Mouse (Mus musculus): Measurements from ENCODE around the gene Dennd4a. TPM values are rescaled to one million over a fixed set of nuclear protein-coding genes. Genes with fewer than 3 reads are reported as not detected.

Gene Dennd4a
- polyA plus RNA-seq, 1 experiment from 2014 or later: 5.2 TPM

DNA sequence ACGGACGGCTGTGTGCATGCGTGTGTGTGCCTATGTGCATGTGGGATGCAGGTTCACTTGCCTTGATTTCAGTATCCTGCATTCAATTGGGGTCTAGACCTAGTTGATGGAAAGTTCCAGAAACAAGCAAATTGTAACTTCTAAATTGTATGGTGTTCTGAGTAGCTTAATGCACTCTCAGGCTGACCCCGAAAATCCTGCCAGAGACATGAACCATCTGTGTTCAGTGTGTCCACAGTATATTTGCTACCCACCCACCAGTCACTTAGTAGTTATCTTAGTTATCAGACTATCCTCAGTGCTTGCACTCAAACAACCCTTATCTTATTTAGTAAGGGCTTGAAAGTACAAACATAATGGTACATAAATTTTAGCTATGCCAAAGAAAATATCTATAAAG is 130.5 kb downstream of the Dennd4a start:
- no peak overlapping the region for H3K27ac ChIP-seq (ENCODE audit: low read length)
- no peaks in the 10 kb centered on the region for H3K27me3 ChIP-seq (ENCODE audit: insufficient read depth, low read length)
- ATAC-seq (ENCODE audit: low FRiP score, low TSS enrichment): no peak
- H3K36me3 ChIP-seq (ENCODE audit: insufficient read depth, low read length): no peaks in the 10 kb centered on the region
- H3K9ac ChIP-seq (replicated peaks; ENCODE audit: low read length): no peak overlapping the region
- no peak overlapping the region for H3K4me2 ChIP-seq (replicated peaks; ENCODE audit: low read depth, low read length)
- no peak overlapping the region for H3K4me3 ChIP-seq (ENCODE audit: low read length)
- no peaks in the 10 kb centered on the region for H3K9me3 ChIP-seq (ENCODE audit: low read length)
- 79% methylated on average over 4 of the region's 4 CpGs for WGBS
- peaks cover 16% of the 10 kb centered on the region for H3K4me1 ChIP-seq (ENCODE audit: insufficient read depth, low read length)

DNA sequence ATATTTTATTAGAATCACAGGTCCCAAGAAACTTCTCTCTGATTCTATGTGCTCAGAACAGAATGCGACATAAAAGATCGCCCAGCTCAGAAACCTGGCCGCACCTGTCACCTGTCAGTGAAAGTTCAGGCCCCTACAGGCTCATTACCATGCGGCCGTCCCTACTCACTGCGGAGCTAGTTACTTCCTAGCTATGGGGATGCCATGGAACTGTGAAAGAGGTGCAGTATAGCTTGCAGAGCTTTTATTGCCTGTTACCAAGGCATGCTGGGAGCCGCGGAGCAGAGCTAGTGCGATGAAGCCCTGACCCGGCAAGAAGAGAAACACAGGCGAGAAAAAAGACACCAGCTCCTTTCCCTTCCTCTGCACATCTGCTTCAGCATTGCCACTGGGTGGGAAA is 132.9 kb downstream of the Dennd4a start:
- peaks cover 16% of the 10 kb centered on the region for H3K4me1 ChIP-seq (ENCODE audit: insufficient read depth, low read length)
- H3K27ac ChIP-seq (ENCODE audit: low read length): no peak overlapping the region
- H3K9me3 ChIP-seq (ENCODE audit: low read length): no peaks in the 10 kb centered on the region
- H3K36me3 ChIP-seq (ENCODE audit: insufficient read depth, low read length): no peaks in the 10 kb centered on the region
- no peak overlapping the region for H3K9ac ChIP-seq (replicated peaks; ENCODE audit: low read length)
- 0 out of 2 replicates have a peak, but pooled peaks have one; percentile 55 for ATAC-seq (ENCODE audit: low FRiP score, low TSS enrichment)
- no peak overlapping the region for H3K4me3 ChIP-seq (ENCODE audit: low read length)
- 9% methylated on average over 11 of the region's 11 CpGs for WGBS
- H3K27me3 ChIP-seq (ENCODE audit: insufficient read depth, low read length): no peaks in the 10 kb centered on the region
- H3K4me2 ChIP-seq (replicated peaks; ENCODE audit: low read depth, low read length): peak overlapping the region; percentile 34

DNA sequence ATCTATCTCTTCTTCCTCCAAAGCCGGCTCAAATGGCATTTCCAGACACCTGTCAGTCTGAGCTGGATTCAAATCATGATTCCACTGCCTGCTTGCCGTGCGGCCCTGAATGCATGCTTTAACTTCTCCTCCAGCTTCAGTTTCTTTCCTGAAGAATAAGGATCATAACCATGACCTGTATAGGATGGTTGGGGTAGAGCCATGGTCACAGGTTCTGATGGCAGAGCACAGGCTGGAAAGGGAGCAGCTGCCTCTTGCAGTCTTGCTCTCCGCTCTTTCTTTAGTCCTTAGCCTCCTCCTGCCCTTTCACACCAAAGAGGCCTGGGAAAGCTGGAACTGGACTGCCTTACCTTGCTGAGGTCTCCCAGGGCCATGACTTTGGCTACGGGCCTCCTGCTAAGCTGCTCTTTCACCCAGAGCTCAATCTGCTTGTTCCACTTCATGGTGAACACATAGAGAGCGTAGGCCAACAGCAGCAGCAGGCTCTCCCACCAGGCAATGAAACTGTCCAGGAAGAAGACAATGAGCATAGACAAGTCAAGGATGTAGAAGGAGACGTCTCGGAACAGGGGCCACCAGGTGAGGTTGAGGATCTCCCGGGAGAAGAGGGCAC is 136.4 kb downstream of the Dennd4a start:
- no peak for ATAC-seq (ENCODE audit: low FRiP score, low TSS enrichment)
- Histone ChIP-seq H3K9ac (replicated peaks; ENCODE audit: low read length) (no peak overlapping the region), H3K4me3 (ENCODE audit: low read length) (no peak overlapping the region), H3K27ac (ENCODE audit: low read length) (no peak overlapping the region), H3K36me3 (ENCODE audit: insufficient read depth, low read length) (no peaks in the 10 kb centered on the region), H3K27me3 (ENCODE audit: insufficient read depth, low read length) (peaks cover 9% of the 10 kb centered on the region; the same call in 1 of the 2 replicates), H3K4me1 (ENCODE audit: insufficient read depth, low read length) (peaks cover 11% of the 10 kb centered on the region; the same call in 1 of the 2 replicates), H3K4me2 (replicated peaks; ENCODE audit: low read depth, low read length) (no peak overlapping the region), H3K9me3 (ENCODE audit: low read length) (no peaks in the 10 kb centered on the region)
- WGBS: 86% methylated on average over 9 of the region's 9 CpGs

DNA sequence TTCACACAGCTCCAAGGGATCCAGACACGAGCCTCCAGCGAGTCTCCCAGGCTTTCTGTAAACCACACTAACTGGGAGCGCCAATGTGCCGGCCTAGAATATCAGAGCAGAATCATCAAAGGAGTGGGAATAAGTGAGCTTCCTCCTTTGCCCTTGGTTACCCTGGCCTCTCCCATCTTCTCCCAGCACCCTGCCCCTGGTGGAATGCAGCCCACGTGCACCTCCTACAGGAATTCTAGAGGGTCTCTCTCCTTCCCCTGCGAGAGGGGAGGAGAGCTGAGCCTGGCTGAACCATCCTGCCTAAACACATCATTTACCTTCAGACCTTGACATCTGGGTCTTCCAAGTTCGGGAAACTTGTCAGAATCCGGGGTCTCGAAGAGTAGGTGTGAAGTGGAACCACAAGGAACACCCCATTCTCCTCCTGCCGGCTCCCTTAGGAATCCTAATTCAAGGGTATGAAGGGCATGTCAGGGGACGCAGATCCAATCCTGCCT is 140.1 kb downstream of the Dennd4a start, which contains the start of gene Slc24a1:
Gene Slc24a1 (minus strand): TSS at position 447 of the 497 bp plus-strand sequence.
- H3K4me3 ChIP-seq (ENCODE audit: low read length): no peak within 1 kb of the TSS
- H3K36me3 ChIP-seq (ENCODE audit: insufficient read depth, low read length): no peaks in the 10 kb centered on the region
- H3K4me1 ChIP-seq (ENCODE audit: insufficient read depth, low read length): no peaks in the 10 kb centered on the region
- no peak within 1 kb of the TSS for H3K9ac ChIP-seq (replicated peaks; ENCODE audit: low read length)
- no peaks in the 10 kb centered on the region for H3K9me3 ChIP-seq (ENCODE audit: low read length)
- ATAC-seq (ENCODE audit: low FRiP score, low TSS enrichment): no peak
- H3K4me2 ChIP-seq (replicated peaks; ENCODE audit: low read depth, low read length): no peak within 1 kb of the TSS
- WGBS: 31% methylated on average over 11 of the region's 11 CpGs
- H3K27ac ChIP-seq (ENCODE audit: low read length): no peak within 1 kb of the TSS
- H3K27me3 ChIP-seq (ENCODE audit: insufficient read depth, low read length): peaks cover 16% of the 10 kb centered on the region; the same call in 1 of the 2 replicates

DNA sequence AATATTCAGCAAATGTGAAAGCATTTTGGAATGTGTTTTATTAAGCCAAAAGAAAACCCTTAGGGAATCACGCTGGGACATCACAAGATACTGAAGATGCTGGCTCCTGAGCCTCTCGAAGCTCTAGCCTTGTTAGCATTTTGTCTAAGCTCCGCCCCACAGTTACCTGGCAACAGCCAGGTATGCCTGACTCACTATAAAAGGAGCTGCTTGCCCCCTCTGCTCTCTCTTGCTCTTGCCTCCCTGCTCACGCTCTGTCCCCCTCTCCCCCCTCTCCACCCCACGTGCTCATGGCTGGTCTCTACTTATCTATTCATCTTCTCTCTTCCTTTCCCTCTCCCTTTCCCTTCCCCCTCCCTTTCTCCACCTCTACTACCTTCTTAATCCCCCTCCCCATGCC is 140.9 kb downstream of the Dennd4a start:
- Histone ChIP-seq H3K4me1 (ENCODE audit: insufficient read depth, low read length) (no peaks in the 10 kb centered on the region), H3K27ac (ENCODE audit: low read length) (no peak overlapping the region), H3K4me2 (replicated peaks; ENCODE audit: low read depth, low read length) (no peak overlapping the region), H3K36me3 (ENCODE audit: insufficient read depth, low read length) (no peaks in the 10 kb centered on the region), H3K9me3 (ENCODE audit: low read length) (no peaks in the 10 kb centered on the region), H3K4me3 (ENCODE audit: low read length) (no peak overlapping the region), H3K27me3 (ENCODE audit: insufficient read depth, low read length) (peaks cover 16% of the 10 kb centered on the region; the same call in 1 of the 2 replicates), H3K9ac (replicated peaks; ENCODE audit: low read length) (no peak overlapping the region)
- WGBS: 28% methylated on average over 5 of the region's 5 CpGs
- ATAC-seq (ENCODE audit: low FRiP score, low TSS enrichment): no peak

DNA sequence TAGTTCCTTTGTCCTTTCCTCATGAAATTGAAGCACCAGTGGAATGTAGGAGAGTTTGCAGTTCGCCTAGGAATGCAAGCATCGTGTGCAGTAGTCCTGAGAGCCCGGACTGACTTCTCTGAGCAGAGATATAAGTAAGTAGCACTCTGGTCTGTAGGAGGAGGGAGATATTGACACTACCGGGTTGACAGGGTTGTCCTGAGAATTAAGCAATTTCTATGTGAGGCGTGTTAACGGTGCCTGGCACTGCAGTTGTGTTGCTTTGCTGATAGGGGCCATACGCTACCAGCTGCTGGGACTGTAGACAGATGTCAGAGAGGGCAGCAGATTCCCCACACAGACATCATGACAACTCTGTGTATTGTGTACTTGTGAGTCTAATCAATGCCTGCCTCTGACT is 142.1 kb downstream of the Dennd4a start:
- Histone ChIP-seq H3K4me1 (ENCODE audit: insufficient read depth, low read length) (no peaks in the 10 kb centered on the region), H3K9me3 (ENCODE audit: low read length) (no peaks in the 10 kb centered on the region), H3K9ac (replicated peaks; ENCODE audit: low read length) (no peak overlapping the region), H3K36me3 (ENCODE audit: insufficient read depth, low read length) (no peaks in the 10 kb centered on the region), H3K27ac (ENCODE audit: low read length) (no peak overlapping the region), H3K4me2 (replicated peaks; ENCODE audit: low read depth, low read length) (no peak overlapping the region), H3K27me3 (ENCODE audit: insufficient read depth, low read length) (peaks cover 16% of the 10 kb centered on the region; the same call in 1 of the 2 replicates), H3K4me3 (ENCODE audit: low read length) (no peak overlapping the region)
- 79% methylated on average over 7 of the region's 7 CpGs for WGBS
- ATAC-seq (ENCODE audit: low FRiP score, low TSS enrichment): no peak

DNA sequence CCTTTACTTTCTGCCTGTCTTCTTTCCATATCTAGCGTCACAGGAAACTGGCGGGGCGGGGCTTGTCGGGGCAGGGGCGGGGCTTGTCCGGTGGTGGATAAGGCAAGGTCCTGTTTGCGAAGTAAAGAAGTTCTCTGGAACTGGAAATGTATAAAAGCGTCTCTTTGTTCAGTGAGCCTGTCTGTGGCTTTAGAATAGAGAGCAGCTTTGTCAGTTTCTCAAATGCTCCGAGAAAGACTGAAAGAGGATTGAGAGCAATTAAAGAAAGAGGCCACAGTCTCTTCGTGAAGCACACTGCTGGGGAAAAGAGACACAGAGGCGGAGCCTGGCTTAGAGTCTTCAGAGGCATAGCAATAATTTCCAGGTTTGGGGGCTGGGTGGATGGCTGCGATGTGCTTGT is 145.2 kb downstream of the Dennd4a start:
- no peaks in the 10 kb centered on the region for H3K9me3 ChIP-seq (ENCODE audit: low read length)
- H3K4me3 ChIP-seq (ENCODE audit: low read length): no peak overlapping the region
- H3K4me1 ChIP-seq (ENCODE audit: insufficient read depth, low read length): peaks cover under 1% of the 10 kb centered on the region; the same call in 1 of the 2 replicates
- no peak overlapping the region for H3K27ac ChIP-seq (ENCODE audit: low read length)
- H3K27me3 ChIP-seq (ENCODE audit: insufficient read depth, low read length): peaks cover 11% of the 10 kb centered on the region; the same call in 1 of the 2 replicates
- H3K36me3 ChIP-seq (ENCODE audit: insufficient read depth, low read length): no peaks in the 10 kb centered on the region
- no peak overlapping the region for H3K9ac ChIP-seq (replicated peaks; ENCODE audit: low read length)
- no peak for ATAC-seq (ENCODE audit: low FRiP score, low TSS enrichment)
- 0 out of 2 replicates have a peak overlapping the region, but pooled peaks have one; percentile 25 for H3K4me2 ChIP-seq (replicated peaks; ENCODE audit: low read depth, low read length)
- WGBS: 37% methylated on average over 12 of the region's 12 CpGs

DNA sequence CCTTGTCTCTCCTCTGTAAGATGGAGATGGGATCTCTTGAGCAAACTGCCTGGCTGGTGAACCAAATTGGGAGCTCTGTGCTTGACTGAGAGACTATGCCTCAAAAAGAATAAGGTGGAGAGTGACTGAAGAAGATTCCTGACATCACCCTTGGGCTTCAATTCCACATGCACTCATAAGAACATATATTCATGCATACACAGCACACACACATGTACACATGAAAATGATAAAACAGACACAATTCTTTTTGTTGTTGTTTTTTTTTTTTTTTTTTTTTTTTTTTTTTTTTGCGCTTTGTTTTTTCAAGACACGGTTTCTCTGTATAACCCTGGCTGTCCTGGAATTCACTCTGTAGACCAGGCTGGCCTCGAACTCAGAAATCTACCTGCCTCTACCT is 146.1 kb downstream of the Dennd4a start:
- WGBS: 88% methylated on average over 3 of the region's 3 CpGs
- Histone ChIP-seq H3K4me3 (ENCODE audit: low read length) (no peak overlapping the region), H3K36me3 (ENCODE audit: insufficient read depth, low read length) (no peaks in the 10 kb centered on the region; the same call in 1 of the 2 replicates), H3K4me1 (ENCODE audit: insufficient read depth, low read length) (peaks cover 6% of the 10 kb centered on the region), H3K27me3 (ENCODE audit: insufficient read depth, low read length) (0 out of 2 replicates have a peak, but pooled peaks cover 7% of the 10 kb centered on the region), H3K27ac (ENCODE audit: low read length) (no peak overlapping the region), H3K9ac (replicated peaks; ENCODE audit: low read length) (no peak overlapping the region), H3K4me2 (replicated peaks; ENCODE audit: low read depth, low read length) (no peak overlapping the region), H3K9me3 (ENCODE audit: low read length) (no peaks in the 10 kb centered on the region)
- no peak for ATAC-seq (ENCODE audit: low FRiP score, low TSS enrichment)

DNA sequence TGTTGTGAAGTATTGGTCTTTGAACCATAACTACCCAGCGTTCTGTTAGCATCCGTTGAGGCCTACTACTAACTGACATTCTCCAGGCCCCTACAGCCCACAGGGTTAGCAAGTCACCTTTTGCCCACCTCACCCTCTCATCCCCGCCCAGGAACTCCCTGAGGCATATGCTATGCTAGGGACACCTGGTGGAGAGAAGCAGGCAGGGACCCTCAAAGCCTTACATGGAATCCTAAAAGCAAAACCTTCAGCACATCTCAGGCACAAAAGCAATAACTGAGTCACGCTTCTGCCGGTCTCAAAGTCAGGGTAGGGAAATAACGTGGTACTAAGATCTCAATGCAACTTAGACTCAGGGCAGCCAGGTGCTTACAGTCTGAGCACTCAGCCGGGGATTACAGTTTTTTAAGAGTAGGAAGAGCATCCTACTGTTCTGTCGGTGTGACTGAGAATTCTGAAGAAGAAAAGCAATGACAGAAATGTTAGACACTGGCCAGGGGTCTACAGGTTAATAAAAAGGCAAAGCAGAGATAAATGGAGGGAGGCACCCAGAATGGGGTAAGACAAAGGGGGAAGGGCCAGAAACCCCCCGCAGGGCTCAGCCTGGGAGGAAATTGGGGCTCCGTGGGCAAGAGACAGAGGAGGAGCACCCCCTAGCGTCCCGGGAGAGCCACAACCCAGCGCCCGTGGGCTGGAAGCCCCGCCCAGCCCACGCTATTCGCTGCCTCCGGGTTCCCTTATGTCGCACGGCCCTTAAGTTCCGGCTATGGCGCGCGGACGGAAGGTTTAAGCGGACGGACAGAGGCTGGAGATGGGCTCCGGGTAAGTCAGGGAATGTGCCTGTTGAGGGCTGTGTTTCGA is 149.2 kb downstream of the Dennd4a start, which contains the start of gene Ints14:
Gene Ints14 (plus strand): TSS at position 789 of the 861 bp plus-strand sequence.
- peaks cover 12% of the 10 kb centered on the region for H3K36me3 ChIP-seq (ENCODE audit: insufficient read depth, low read length)
- H3K9me3 ChIP-seq (ENCODE audit: low read length): no peaks in the 10 kb centered on the region
- peak; percentile 98 for ATAC-seq (ENCODE audit: low FRiP score, low TSS enrichment)
- peak within 1 kb of the TSS; percentile 65 for H3K4me2 ChIP-seq (replicated peaks; ENCODE audit: low read depth, low read length)
- peak within 1 kb of the TSS; percentile 67 for H3K4me3 ChIP-seq (ENCODE audit: low read length)
- WGBS: 3% methylated on average over 29 of the region's 29 CpGs
- H3K27me3 ChIP-seq (ENCODE audit: insufficient read depth, low read length): no peaks in the 10 kb centered on the region
- peaks cover 6% of the 10 kb centered on the region for H3K4me1 ChIP-seq (ENCODE audit: insufficient read depth, low read length)
- H3K9ac ChIP-seq (replicated peaks; ENCODE audit: low read length): peak within 1 kb of the TSS; percentile 90
- peak within 1 kb of the TSS; percentile 88 for H3K27ac ChIP-seq (ENCODE audit: low read length)

Data from kidney, embryonic 16.5 days (tissue).